Mouse (Mus musculus) cortical plate, adult 2 months (tissue): ENCODE results near the gene Prkaa1.

Experiments used
- CTCF ChIP-seq: fragments of 200-500 bp; IDR thresholded peaks from 2 replicates; pipeline ENCODE4 v1.5.1; 2011; ENCODE audit warnings: mild to moderate bottlenecking, control low read depth, low read length; ENCODE audit not compliant: insufficient read depth; ENCODE audit errors: extremely low read depth
- POLR2A ChIP-seq: fragments of 200-500 bp; IDR thresholded peaks from 2 replicates; pipeline ENCODE4 v1.6.1; 2011; ENCODE audit warnings: mild to moderate bottlenecking, low read length, control low read depth; ENCODE audit not compliant: insufficient read depth; ENCODE audit errors: extremely low read depth

DNA sequence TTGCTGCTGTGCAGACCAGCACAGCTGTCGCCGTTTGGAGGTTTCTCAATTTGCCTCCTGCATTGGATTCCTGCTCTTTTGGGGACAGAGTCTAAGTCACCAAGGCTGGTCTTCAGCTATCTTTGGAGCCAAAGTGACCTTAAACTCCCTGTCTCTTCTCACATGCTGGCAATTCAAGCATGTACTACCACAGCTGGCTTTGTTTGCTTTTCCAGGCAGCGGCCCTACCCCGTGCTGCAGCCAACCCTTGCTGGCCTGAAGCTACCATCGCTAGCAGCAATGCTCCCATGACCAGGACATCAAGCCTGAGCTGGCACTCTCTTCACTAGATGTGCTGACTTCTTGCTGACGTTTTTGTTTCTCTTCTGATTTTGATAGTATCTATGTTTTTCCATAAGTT, 15.2 kb downstream of the Prkaa1 start:
- TF ChIP-seq CTCF: no peak
- no peak for TF ChIP-seq POLR2A
